Mouse (Mus musculus) cerebellum, postnatal 25 days (tissue): ENCODE results near the gene Ier5l.

ENCODE experiments used
- DNase-seq, 2 experiments: peaks; one replicate each; pipeline ENCODE4 v3.0.0; 2021; ENCODE audit warnings: mixed read lengths in 2 of 2

The Ier5l gene

GRCm38 (mm10) chr2:30474039-30474438 lies at the start of gene Ier5l:
Ier5l (minus strand) TSS chr2:30474219.
- DNase-seq, result peak; percentile 84 to 89

GRCm38 (mm10) chr2:30523727-30524126 lies 49.7 kb upstream of the Ier5l start:
- DNase-seq, result no peak

GRCm38 (mm10) chr2:30510711-30511380 lies 36.8 kb upstream of the Ier5l start:
- peak in 1 of 2 experiments; percentile 22 for DNase-seq

GRCm38 (mm10) chr2:30507138-30507727 lies 33.2 kb upstream of the Ier5l start:
- no peak for DNase-seq

- DNase-seq, result no peak
These were observed 29.9 kb upstream of the Ier5l start for GRCm38 (mm10) chr2:30503677-30504621.

- no peak for DNase-seq
These were observed 27.7 kb upstream of the Ier5l start for GRCm38 (mm10) chr2:30501701-30502100.

GRCm38 (mm10) chr2:30495909-30496861 lies 22.2 kb upstream of the Ier5l start:
- peak; percentile 72 to 80 for DNase-seq

- DNase-seq, result no peak
These were observed 21.2 kb upstream of the Ier5l start for GRCm38 (mm10) chr2:30495000-30495908.

- DNase-seq, result no peak
These were observed 16.4 kb upstream of the Ier5l start for GRCm38 (mm10) chr2:30490384-30490783.

- DNase-seq, result no peak
These were observed 13.6 kb upstream of the Ier5l start for GRCm38 (mm10) chr2:30487597-30487996.

- no peak for DNase-seq
These were observed 4.5 kb upstream of the Ier5l start for GRCm38 (mm10) chr2:30478526-30478925.

GRCm38 (mm10) chr2:30476241-30476640 lies 2.2 kb upstream of the Ier5l start:
- DNase-seq, result no peak

GRCm38 (mm10) chr2:30475457-30475856 lies 1.4 kb upstream of the Ier5l start:
- no peak for DNase-seq

- no peak for DNase-seq
These were observed 757 bp upstream of the Ier5l start for GRCm38 (mm10) chr2:30474776-30475175.

- peak in 1 of 2 experiments; percentile 38 for DNase-seq
These were observed 488 bp downstream of the Ier5l start for GRCm38 (mm10) chr2:30473431-30474031.

GRCm38 (mm10) chr2:30472731-30473351 lies 1.2 kb downstream of the Ier5l start:
- peak; percentile 40 to 42 for DNase-seq

GRCm38 (mm10) chr2:30471795-30472720 lies 2.0 kb downstream of the Ier5l start:
- peak; percentile 61 to 71 for DNase-seq

GRCm38 (mm10) chr2:30471051-30471450 lies 3.0 kb downstream of the Ier5l start:
- no peak for DNase-seq
